Mouse (Mus musculus): Measurements from ENCODE around the gene Olfr624. TPM values are rescaled to one million over a fixed set of nuclear protein-coding genes. Genes with fewer than 3 reads are reported as not detected.

Olfr624 gene
- polyA plus RNA-seq (2017; shearing (Covaris generic)): under 1 TPM in 1 of 2 experiments, not detected in 1; 0.06 TPM

DNA sequence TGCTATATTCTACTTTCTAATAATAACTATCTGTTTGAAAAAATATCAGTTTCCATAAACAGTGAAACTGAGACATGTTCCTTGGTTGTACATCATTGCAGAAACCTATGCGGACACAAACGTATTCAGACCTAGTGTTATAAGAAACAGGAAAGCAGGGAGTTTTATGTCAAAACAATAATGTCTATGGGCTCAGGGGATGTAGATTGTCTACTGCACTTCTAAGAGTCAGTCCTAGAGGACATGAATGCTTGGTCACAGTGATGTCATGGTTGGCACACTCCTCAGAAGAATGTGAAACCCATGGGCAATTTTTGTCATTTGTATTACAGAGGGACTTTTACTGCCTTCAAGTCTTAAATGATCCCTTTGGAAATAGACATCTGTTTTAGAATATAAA is at the start of gene Olfr624:
Gene Olfr624 (minus strand): TSS at position 101 of the 400 bp plus-strand sequence.

GRCm38 (mm10) chr7:103714371-103714770 is 43.4 kb upstream of the Olfr624 start, which contains the start of gene Olfr243:
Olfr243 (plus strand) TSS chr7:103714671.

DNA sequence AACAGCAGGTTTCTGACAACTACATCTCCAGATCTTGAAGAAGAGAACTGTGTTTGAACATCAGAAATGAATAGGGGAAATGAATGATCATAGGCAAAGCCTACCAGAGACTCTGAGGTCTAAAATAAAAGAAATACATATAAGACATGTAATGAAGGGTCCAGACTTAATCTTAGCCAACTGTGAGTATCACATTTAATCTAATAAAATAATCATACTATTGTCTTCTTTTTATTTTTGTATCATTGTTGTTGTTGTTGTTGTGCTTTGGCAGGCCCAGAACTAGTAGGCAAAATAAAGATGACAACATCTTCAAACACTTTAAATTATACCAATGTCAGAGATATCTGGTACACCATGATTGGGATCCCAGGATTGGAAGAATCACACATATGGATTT is 11.4 kb upstream of the Olfr624 start, which contains the start of gene Olfr625-ps1:
Gene Olfr625-ps1 (plus strand): TSS at position 301 of the 400 bp plus-strand sequence.

DNA sequence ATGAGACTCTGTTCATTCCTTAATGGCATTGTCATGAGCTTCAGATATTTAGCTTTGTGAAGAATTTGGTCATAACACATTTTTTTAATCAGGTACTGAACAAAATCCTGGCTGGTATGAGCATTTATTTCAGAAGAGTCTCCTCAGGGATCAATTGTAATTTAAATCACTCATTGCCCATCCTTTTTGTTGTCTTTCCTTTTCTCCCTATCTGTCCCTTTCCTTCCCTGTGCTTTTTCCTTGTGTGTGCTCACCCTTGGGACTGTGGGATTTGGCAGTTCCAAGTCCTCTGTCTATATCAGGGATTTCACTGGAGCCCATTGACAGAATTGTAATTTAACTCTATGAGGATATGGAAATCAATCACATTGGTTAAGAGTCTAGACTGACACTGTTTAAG is 7.4 kb downstream of the Olfr624 start, which contains the start of gene Olfr623:
Gene Olfr623 (minus strand): TSS at position 101 of the 400 bp plus-strand sequence.

GRCm38 (mm10) chr7:103642602-103643001 is 28.4 kb downstream of the Olfr624 start, which contains the start of gene Olfr622:
Olfr622 (minus strand) TSS chr7:103642702.

Other genes starting within 250 kb of the Olfr624 start
- gene Olfr605, start 225.8 kb downstream of the Olfr624 start, polyA plus RNA-seq (2017; shearing (Covaris generic)): not detected
- under 1 TPM in 1 of 2 experiments, not detected in 1; 0.07 TPM for gene Olfr606, start 222.1 kb downstream of the Olfr624 start, polyA plus RNA-seq (2017; shearing (Covaris generic))
- gene Olfr607, start 207.0 kb downstream of the Olfr624 start, polyA plus RNA-seq (2017; shearing (Covaris generic)): under 1 TPM in 1 of 2 experiments, not detected in 1; 0.05 TPM
- gene Olfr608, start 201.3 kb downstream of the Olfr624 start, polyA plus RNA-seq (2017; shearing (Covaris generic)): not detected
- under 1 TPM in 1 of 2 experiments, not detected in 1; 0.17 TPM for gene Olfr609, start 173.1 kb downstream of the Olfr624 start, polyA plus RNA-seq (2017; shearing (Covaris generic))
- not detected for gene Olfr610, start 159.1 kb downstream of the Olfr624 start, polyA plus RNA-seq (2017; shearing (Covaris generic))
- not detected for gene Olfr611, start 150.3 kb downstream of the Olfr624 start, polyA plus RNA-seq (2017; shearing (Covaris generic))
- not detected for gene Olfr612, start 128.5 kb downstream of the Olfr624 start, polyA plus RNA-seq (2017; shearing (Covaris generic))
- gene Olfr613, start 123.1 kb downstream of the Olfr624 start, polyA plus RNA-seq (2017; shearing (Covaris generic)): not detected
- gene Olfr615, start 115.1 kb downstream of the Olfr624 start, polyA plus RNA-seq (2017; shearing (Covaris generic)): under 1 TPM in 1 of 2 experiments, not detected in 1; 0.28 TPM
- gene Olfr616, start 102.0 kb downstream of the Olfr624 start, polyA plus RNA-seq (2017; shearing (Covaris generic)): under 1 TPM in 1 of 2 experiments, not detected in 1; 0.11 TPM
- not detected for gene Olfr617, start 98.1 kb downstream of the Olfr624 start, polyA plus RNA-seq (2017; shearing (Covaris generic))
- not detected for gene Olfr618, start 81.1 kb downstream of the Olfr624 start, polyA plus RNA-seq (2017; shearing (Covaris generic))
- not detected for gene Olfr619, start 70.6 kb downstream of the Olfr624 start, polyA plus RNA-seq (2017; shearing (Covaris generic))
- under 1 TPM; 0.06 to 0.15 TPM for gene Olfr620, start 58.7 kb downstream of the Olfr624 start, polyA plus RNA-seq (2017; shearing (Covaris generic))
- not detected for gene Olfr622, start 28.5 kb downstream of the Olfr624 start, polyA plus RNA-seq (2017; shearing (Covaris generic))
- gene Olfr623, start 7.5 kb downstream of the Olfr624 start, polyA plus RNA-seq (2017; shearing (Covaris generic)): under 1 TPM in 1 of 2 experiments, not detected in 1; 0.16 TPM
- not detected for gene Olfr625-ps1, start 11.5 kb upstream of the Olfr624 start, polyA plus RNA-seq (2017; shearing (Covaris generic))
- under 1 TPM in 1 of 2 experiments, not detected in 1; 0.41 TPM for gene Olfr243, start 43.5 kb upstream of the Olfr624 start, polyA plus RNA-seq (2017; shearing (Covaris generic))
- gene Olfr628, start 59.2 kb upstream of the Olfr624 start, polyA plus RNA-seq (2017; shearing (Covaris generic)): not detected
- gene Olfr629, start 73.8 kb upstream of the Olfr624 start, polyA plus RNA-seq (2017; shearing (Covaris generic)): not detected
- not detected for gene Olfr630, start 86.1 kb upstream of the Olfr624 start, polyA plus RNA-seq (2017; shearing (Covaris generic))
- not detected for gene Olfr69, start 100.4 kb upstream of the Olfr624 start, polyA plus RNA-seq (2017; shearing (Covaris generic))
- not detected for gene Olfr68, start 108.5 kb upstream of the Olfr624 start, polyA plus RNA-seq (2017; shearing (Covaris generic))
- not detected for gene Olfr67, start 120.6 kb upstream of the Olfr624 start, polyA plus RNA-seq (2017; shearing (Covaris generic))
- gene Hbb-bt, start 142.8 kb upstream of the Olfr624 start, polyA plus RNA-seq (2017; shearing (Covaris generic)): 10 to 100 TPM; 63.1 to 67.8 TPM
- gene Hbb-bs, start 156.9 kb upstream of the Olfr624 start, polyA plus RNA-seq (2017; shearing (Covaris generic)): 100 to 1,000 TPM; 302 to 371 TPM
- gene Hbb-bh2, start 169.3 kb upstream of the Olfr624 start, polyA plus RNA-seq (2017; shearing (Covaris generic)): not detected
- gene Hbb-bh1, start 172.0 kb upstream of the Olfr624 start, polyA plus RNA-seq (2017; shearing (Covaris generic)): not detected
- not detected for gene Hbb-y, start 182.0 kb upstream of the Olfr624 start, polyA plus RNA-seq (2017; shearing (Covaris generic))
- gene Olfr66, start 215.1 kb upstream of the Olfr624 start, polyA plus RNA-seq (2017; shearing (Covaris generic)): not detected
- not detected for gene Olfr64, start 223.3 kb upstream of the Olfr624 start, polyA plus RNA-seq (2017; shearing (Covaris generic))
- gene Olfr65, start 232.3 kb upstream of the Olfr624 start, polyA plus RNA-seq (2017; shearing (Covaris generic)): not detected

Measured in activated CD4-positive, CD25-positive, alpha-beta regulatory T cell (primary cell).